Mouse (Mus musculus): Measurements from ENCODE around the gene Liph.

The Liph gene

GRCm38 (mm10) chr16:21995304-21995703 lies at the start of gene Liph:
TSS of gene Liph (minus strand) at chr16:21995663.
- peak; percentile 52 for DNase-seq (ENCODE audit: low spot score)

GRCm38 (mm10) chr16:22043830-22044229 lies 48.4 kb upstream of the Liph start:
- no peak for DNase-seq (ENCODE audit: low spot score)

DNA sequence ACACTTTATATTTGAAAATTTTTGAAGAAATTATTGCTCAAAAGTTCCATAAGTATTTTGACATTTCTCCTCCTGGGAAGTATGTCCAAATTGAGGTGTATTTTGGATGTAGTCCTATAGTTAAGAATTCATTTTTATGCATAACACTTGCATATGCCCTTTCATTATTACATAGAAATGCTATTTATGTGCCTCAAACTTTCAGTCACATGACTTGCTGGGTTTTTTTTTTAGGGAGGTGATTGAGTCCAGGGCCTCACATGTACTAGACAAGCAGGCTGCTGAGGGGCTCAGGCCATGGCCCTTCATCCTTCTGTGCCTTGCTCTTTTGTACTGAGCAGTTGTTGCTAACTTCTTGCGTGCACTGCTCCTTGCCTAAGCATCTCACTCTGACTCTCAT lies 44.5 kb upstream of the Liph start:
- no peak for DNase-seq (ENCODE audit: low spot score)

- no peak for DNase-seq (ENCODE audit: low spot score)
These were observed 43.1 kb upstream of the Liph start for GRCm38 (mm10) chr16:22038554-22038953.

GRCm38 (mm10) chr16:22027474-22027873 lies 32.0 kb upstream of the Liph start:
- DNase-seq (ENCODE audit: low spot score), result no peak

DNA sequence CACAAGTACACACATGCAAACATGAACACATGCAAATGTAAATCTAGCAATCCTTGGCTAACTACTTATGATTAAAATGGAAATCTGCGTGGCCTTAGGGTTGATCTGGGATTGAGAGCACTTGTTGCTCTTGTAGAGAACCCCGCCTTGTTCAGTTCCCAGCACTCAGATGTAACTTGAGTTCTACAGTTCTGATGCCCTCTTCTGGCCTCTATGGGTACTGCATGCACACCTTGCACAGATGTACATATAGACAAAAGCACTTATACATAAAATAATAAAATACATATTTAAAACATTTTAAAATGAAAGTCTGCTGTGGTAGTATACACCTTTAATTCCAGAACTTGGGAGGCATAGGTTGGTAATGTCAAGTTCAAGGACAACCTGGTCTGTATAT lies 26.7 kb upstream of the Liph start:
- no peak for DNase-seq (ENCODE audit: low spot score)

DNA sequence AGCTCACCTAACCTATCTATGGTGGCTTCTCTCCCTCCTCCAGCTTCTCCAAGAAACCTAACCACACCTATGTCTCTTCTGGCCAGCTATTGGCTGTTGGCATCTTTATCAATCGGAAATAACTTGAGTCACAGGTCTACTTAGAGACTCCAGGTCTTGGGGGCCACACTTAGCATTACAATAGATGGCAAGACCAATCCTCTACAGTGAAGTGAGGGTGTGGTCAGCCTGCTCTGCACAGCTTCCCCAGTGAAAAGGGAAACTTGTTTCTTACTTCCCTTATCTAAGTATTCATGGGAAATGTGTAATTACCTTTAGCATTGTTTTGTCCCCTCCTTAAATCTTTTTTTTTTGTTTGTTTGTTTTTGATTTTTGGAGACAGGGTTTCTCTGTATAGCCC lies 20.1 kb upstream of the Liph start:
- DNase-seq (ENCODE audit: low spot score), result no peak

DNA sequence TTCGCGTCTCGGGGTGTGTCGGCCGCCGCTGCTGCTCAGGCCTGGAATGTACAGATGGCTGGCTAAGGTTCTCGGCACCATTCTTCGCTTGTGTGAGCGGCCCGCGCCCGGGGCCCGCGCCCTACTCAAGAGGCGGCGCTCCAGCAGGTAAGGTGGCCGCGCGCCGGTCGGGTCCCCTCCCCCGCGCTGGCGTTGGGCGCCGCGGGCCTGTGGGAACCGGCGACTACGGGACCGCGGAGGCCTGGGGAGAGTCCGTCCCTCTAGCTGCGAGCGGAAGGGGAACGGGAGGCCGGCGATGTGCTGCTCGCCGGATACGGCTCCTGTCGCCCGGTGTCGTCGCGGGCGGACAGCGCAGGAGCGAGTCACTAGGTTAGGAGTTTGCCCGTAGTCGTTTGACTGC lies 14.1 kb upstream of the Liph start:
- DNase-seq (ENCODE audit: low spot score), result peak; percentile 39

DNA sequence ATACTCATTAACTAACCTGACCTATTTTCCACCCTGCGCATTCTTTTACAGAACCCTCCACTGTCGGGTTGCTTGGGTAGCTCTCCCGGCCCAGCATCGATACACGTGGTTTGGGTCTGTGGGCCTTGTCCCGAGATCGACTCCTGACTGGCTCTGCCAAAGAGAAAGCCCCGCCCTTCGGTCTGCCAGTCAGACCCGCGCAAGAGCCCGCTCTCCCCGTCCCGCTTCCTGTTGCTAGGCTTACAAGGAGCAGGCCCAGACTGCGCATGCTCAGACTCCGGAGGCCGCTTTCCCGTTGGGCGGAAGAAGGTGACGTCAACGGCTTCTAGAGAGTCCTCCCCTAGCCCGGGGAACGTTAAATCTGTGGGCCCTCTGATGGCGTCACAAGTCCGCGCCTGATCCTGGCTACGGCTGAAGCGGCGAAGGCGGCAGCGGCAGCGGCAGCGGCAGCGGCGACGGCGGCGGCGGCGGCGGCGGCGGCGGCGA lies 13.7 kb upstream of the Liph start, which contains the start of gene Senp2:
Gene Senp2 (plus strand): TSS at position 386 of the 486 bp plus-strand sequence.
- DNase-seq (ENCODE audit: low spot score), result peak; percentile 100

DNA sequence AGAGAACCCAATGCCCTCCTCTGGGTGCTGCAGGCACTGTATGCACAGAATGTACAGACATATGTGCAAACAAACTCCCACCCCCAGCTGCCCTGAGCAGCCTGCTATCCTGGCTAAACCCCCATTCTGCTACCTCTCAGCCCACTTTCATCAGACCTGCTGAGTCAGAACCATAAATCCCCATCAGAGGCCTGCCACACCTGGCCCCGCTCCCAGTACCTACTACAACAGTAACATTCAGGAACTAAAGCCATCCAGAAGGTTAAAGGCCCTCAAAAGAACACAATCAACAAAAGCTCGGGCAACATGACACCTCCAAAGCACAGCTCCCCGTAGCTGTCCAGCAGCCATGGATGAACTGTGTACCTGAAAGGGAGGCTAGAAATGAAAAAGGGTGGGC lies 6.1 kb upstream of the Liph start:
- no peak for DNase-seq (ENCODE audit: low spot score)

DNA sequence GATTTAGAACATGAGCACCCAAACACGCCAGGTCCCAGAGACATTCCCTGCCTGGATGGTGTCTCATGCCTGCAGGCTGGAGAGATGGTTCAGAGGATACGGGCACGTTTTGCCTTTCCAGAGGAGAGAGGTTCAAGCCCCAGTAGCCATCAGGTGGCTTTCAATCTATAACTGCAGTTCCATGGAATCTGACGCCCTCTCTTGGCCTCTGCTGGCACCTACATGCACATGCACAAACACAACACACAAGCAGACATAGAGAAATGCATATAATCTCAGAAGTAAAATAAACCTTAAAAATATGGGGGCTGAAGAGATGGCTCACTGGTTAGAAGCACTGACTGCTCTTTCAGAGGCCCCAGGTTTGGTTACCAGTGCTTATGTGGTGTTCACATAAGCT lies 5.7 kb upstream of the Liph start:
- DNase-seq (ENCODE audit: low spot score), result no peak

GRCm38 (mm10) chr16:21999941-22000690 lies 4.7 kb upstream of the Liph start:
- peak; percentile 49 for DNase-seq (ENCODE audit: low spot score)

DNA sequence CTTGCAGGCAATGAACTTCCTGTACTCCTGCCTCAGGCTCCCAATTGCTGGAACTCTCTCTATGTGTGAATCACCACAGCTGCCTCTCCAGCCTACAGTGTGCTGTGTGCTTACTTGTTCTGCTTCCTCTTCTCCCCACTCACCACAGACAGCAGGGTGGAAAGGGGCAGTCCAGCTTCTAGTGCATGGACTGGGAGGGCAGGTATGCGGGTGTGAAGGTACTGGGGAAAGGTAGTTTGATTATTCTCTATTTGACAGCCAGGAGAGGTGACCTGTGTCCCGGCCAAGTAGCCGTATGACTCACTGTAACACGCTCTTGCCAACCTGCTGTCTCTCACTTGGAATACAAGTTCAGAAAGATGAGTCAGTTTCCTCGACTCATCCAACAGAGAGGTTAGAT lies 2.6 kb upstream of the Liph start:
- peak; percentile 42 for DNase-seq (ENCODE audit: low spot score)

- peak; percentile 75 for DNase-seq (ENCODE audit: low spot score)
These were observed 1.6 kb upstream of the Liph start for GRCm38 (mm10) chr16:21996881-21997641.

DNA sequence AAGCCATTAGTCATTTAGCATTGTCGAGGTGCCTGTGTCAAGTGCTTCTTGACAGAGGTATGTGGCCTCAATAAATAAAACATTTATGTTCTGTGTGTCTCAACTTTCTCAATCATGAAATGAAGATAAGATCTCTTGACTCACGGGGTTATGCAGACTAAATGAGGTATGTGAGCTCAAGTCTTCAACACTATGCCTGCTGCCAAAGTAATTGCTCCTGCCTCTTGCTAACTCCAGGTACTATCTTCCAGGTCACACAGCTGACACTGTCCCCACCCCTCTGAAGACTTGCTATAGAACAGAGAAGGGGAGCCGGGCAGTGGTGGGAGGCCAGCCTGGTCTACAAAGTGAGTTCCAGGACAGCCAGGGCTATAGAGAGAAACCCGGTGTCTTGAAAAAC lies 939 bp upstream of the Liph start:
- peak; percentile 51 for DNase-seq (ENCODE audit: low spot score)

DNA sequence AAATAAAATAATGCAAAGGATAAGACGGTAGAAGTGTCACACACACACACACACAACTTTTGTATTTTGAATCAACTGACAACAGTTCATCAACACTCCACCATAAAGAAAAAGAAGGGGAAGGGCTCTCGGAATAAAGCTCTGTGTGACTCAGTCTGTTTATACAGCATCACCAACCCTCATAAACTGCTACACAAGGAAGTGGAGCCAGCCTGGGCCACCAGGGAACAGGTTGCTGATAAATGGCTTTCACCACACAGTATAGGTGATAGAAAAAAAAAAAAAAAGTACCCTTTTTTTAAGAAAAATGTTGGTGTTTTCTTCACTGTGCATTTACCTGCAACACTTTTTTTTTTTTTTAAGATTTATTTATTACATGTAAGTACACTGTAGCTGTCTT lies 3.7 kb downstream of the Liph start:
- no peak for DNase-seq (ENCODE audit: low spot score)

- DNase-seq (ENCODE audit: low spot score), result peak; percentile 24
These were observed 4.6 kb downstream of the Liph start for GRCm38 (mm10) chr16:21990893-21991292.

DNA sequence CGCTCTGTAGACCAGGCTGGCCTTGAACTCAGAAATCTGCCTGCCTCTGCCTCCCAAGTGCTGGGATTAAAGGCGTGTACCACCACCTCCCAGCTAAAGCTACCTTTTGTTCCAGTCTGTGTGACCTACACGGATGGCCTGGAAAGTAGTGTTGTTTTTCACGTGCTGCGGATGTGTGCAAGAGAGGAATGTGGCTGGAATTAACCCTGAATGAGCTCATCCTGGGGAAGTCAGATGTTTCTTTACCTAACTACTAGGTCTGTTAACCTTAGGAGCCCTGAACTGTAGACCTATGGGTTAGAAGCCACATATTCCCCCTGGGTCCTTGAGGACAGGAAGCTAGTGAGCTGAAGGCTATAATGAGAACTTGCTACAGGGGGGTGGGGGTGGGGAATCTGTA lies 7.5 kb downstream of the Liph start:
- DNase-seq (ENCODE audit: low spot score), result no peak

- no peak for DNase-seq (ENCODE audit: low spot score)
These were observed 9.3 kb downstream of the Liph start for GRCm38 (mm10) chr16:21986191-21986590.

GRCm38 (mm10) chr16:21984091-21984490 lies 11.4 kb downstream of the Liph start:
- DNase-seq (ENCODE audit: low spot score), result no peak

- DNase-seq (ENCODE audit: low spot score), result no peak
These were observed 11.9 kb downstream of the Liph start for GRCm38 (mm10) chr16:21983581-21983980.

GRCm38 (mm10) chr16:21983146-21983545 lies 12.3 kb downstream of the Liph start:
- DNase-seq (ENCODE audit: low spot score), result no peak

DNA sequence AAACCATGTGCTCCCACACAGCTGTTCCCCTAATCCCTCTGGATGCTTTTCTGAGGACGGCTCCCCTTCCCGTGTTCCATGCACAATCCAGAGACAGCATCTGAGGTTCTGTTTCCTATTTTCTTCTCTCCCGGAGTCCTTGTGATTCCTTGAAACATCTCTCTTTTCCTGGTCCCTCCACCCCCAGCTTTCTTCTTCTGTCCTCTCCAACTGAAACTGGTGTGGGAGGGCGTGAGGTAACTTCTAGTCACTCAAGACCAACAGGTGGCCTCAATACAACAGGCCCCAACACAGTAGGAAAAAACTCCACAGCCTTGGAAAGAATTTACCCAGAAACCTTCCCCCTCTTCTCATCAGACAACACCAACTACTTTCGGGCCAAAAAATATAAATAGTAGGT lies 18.1 kb downstream of the Liph start:
- DNase-seq (ENCODE audit: low spot score), result no peak
